Mouse (Mus musculus) CH12.LX (cell line): ENCODE results near the gene Dusp3.

ENCODE experiments used
- CTCF ChIP-seq, 2 experiments: IDR thresholded peaks in 1 of 2; conservative IDR thresholded peaks in 1 of 2; 2 replicates each; pipeline ENCODE4 v1.5.1; 2011 to 2012; ENCODE audit warnings: low read depth in 2 of 2, low read length in 2 of 2, improper control_type of control experiment in 1 of 2, inconsistent platforms in 1 of 2, mild to moderate bottlenecking in 1 of 2, moderate library complexity in 1 of 2
- EP300 ChIP-seq: IDR thresholded peaks from 2 replicates; pipeline ENCODE4 v1.6.1; 2011; ENCODE audit warnings: low read length, improper control_type of control experiment
- MAFK ChIP-seq: IDR thresholded peaks from 2 replicates; pipeline ENCODE4 v1.6.1; 2011; ENCODE audit warnings: low read length, improper control_type of control experiment; ENCODE audit not compliant: insufficient replicate concordance
- MAZ ChIP-seq: IDR thresholded peaks from 2 replicates; pipeline ENCODE4 v1.6.1; 2012; ENCODE audit warnings: low read depth, mild to moderate bottlenecking, inconsistent platforms, low read length, improper control_type of control experiment, moderate library complexity
- MEF2A ChIP-seq: IDR thresholded peaks from 2 replicates; pipeline ENCODE4 v1.6.1; 2014; ENCODE audit warnings: low read depth, mild to moderate bottlenecking, inconsistent platforms, low read length, improper control_type of control experiment, borderline replicate concordance
- NELFE ChIP-seq: IDR thresholded peaks from 2 replicates; pipeline ENCODE4 v1.6.1; 2011; ENCODE audit warnings: low read depth, low read length, improper control_type of control experiment
- NRF1 ChIP-seq: IDR thresholded peaks from 2 replicates; pipeline ENCODE4 v1.6.1; 2014; ENCODE audit warnings: low read depth, mild to moderate bottlenecking, inconsistent platforms, low read length, improper control_type of control experiment, moderate library complexity
- POLR2A ChIP-seq: IDR thresholded peaks from 2 replicates; pipeline ENCODE4 v1.6.1; 2011; ENCODE audit warnings: low read depth, mild to moderate bottlenecking, improper control_type of control experiment, low read length
- SMC3 ChIP-seq: IDR thresholded peaks from 2 replicates; pipeline ENCODE4 v1.6.1; 2011; ENCODE audit warnings: low read depth, low read length, improper control_type of control experiment
- TCF12 ChIP-seq: IDR thresholded peaks from 2 replicates; pipeline ENCODE4 v1.6.1; 2014; ENCODE audit warnings: low read depth, mild to moderate bottlenecking, inconsistent platforms, low read length, improper control_type of control experiment
- UBTF ChIP-seq: IDR thresholded peaks from 2 replicates; pipeline ENCODE4 v1.6.1; 2012; ENCODE audit warnings: low read depth, mild to moderate bottlenecking, inconsistent platforms, low read length, improper control_type of control experiment, moderate library complexity
- USF1 ChIP-seq: IDR thresholded peaks from 2 replicates; pipeline ENCODE4 v1.6.1; 2014; ENCODE audit warnings: low read depth, mild to moderate bottlenecking, inconsistent platforms, low read length, improper control_type of control experiment
- ZKSCAN1 ChIP-seq: IDR thresholded peaks from 2 replicates; pipeline ENCODE4 v1.6.1; 2012; ENCODE audit warnings: low read depth, inconsistent platforms, low read length, improper control_type of control experiment, borderline replicate concordance

- TF ChIP-seq POLR2A (no peak), SMC3 (no peak), CTCF (conservative IDR thresholded peaks at IDR 0.05 in 1 of 2, IDR thresholded peaks at IDR 0.05 in 1 of 2; ENCODE audit: low read depth in 2 of 2, low read length in 2 of 2) (no peak), USF1 (no peak), MAFK (no peak), ZKSCAN1 (no peak), NRF1 (no peak), MAZ (no peak), NELFE (no peak), TCF12 (no peak), EP300 (no peak), UBTF (0 out of 2 replicates have a peak, but pooled peaks have one; percentile 24), MEF2A (no peak)
These were observed 23.1 kb downstream of the Dusp3 start for GRCm38 (mm10) chr11:101963473-101964291.
